Mouse (Mus musculus) erythroblast, embryonic 14.5 days (primary cell): ENCODE results near the gene Armh3.

Source experiments
- GATA1 ChIP-seq: IDR thresholded peaks from 2 replicates; pipeline ENCODE4 v1.6.1; 2012; ENCODE audit warnings: low read length, inconsistent platforms, mixed read lengths
- TAL1 ChIP-seq: IDR thresholded peaks from 3 replicates; pipeline ENCODE4 v1.6.1; 2012; ENCODE audit warnings: low read length, inconsistent platforms, mixed read lengths

DNA sequence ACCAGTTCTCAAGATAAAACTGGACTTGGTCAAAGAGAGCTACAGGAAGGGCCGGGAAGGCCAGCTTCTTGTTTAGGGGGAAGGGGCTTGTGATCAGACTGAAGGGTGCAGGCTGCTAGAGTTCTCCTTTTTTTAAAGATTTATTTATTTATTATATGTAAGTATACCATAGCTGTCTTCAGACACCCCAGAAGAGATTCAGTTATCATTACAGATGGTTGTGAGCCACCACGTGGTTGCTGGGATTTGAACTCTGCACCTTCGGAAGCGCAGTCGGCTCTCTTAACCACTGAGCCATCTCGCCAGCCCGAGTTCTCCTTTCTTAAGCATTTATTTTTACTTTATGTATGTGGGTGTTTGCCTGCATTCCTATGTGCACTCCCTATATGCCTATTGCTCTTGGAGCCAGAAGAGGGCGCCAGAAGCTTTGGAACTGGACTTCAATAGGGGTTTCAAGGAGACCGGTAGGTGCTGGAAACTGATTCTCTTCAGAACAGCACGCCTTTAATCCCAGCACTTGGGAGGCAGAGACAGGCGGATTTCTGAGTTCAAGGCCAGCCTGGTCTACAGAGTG, 30.5 kb upstream of the Armh3 start:
- TF ChIP-seq GATA1 (no peak), TAL1 (no peak)
